Mouse (Mus musculus) limb, embryonic 13.5 days (tissue): ENCODE measurements around the gene Gtf2e1. TPM values are rescaled to one million over a fixed set of nuclear protein-coding genes. Genes with fewer than 3 reads are reported as not detected.

Source experiments
- ATAC-seq: fragments of 200-750 bp; cut with Nextera tagmentation; 2 replicates; pipeline ENCODE4 v1.8.0; 2017; ENCODE audit warnings: low read depth, moderate number of reproducible peaks, moderate TSS enrichment; ENCODE audit not compliant: low FRiP score
- H3K27ac ChIP-seq: fragments of 300-500 bp; sonication (generic); 2 replicates; pipeline ENCODE4 v1.5.1; 2015; ENCODE audit warnings: inconsistent platforms, mild to moderate bottlenecking, moderate library complexity
- H3K27me3 ChIP-seq: fragments of 300-500 bp; sonication (generic); 2 replicates; pipeline ENCODE4 v1.6.1; 2015; ENCODE audit warnings: mild to moderate bottlenecking, inconsistent platforms
- H3K36me3 ChIP-seq: fragments of 300-500 bp; sonication (generic); 2 replicates; pipeline ENCODE4 v1.6.1; 2015; ENCODE audit warnings: inconsistent platforms, mild to moderate bottlenecking, moderate library complexity
- H3K4me1 ChIP-seq: fragments of 300-500 bp; sonication (generic); 2 replicates; pipeline ENCODE4 v1.6.1; 2015; ENCODE audit warnings: inconsistent platforms
- H3K4me2 ChIP-seq: fragments of 300-500 bp; sonication (generic); replicated peaks from 2 replicates; pipeline ENCODE4 v1.6.1; 2015; ENCODE audit warnings: inconsistent platforms, mild to moderate bottlenecking, moderate library complexity
- H3K4me3 ChIP-seq: fragments of 300-500 bp; sonication (generic); 2 replicates; pipeline ENCODE4 v1.5.1; 2015; ENCODE audit warnings: moderate library complexity, mild to moderate bottlenecking, inconsistent platforms
- H3K9ac ChIP-seq: fragments of 300-500 bp; sonication (generic); 2 replicates; pipeline ENCODE4 v1.6.1; 2015; ENCODE audit warnings: mild to moderate bottlenecking, inconsistent platforms
- H3K9me3 ChIP-seq: fragments of 300-500 bp; sonication (generic); 2 replicates; pipeline ENCODE4 v1.6.1; 2016; ENCODE audit warnings: inconsistent platforms
- WGBS: fragments of 180-500 bp; shearing (Covaris S2); methylation state at CpG from one replicate; pipeline ENCODE4 v1.1.7; 2015; 5-methylcytosine and 5-hydroxymethylcytosine counted together
- polyA plus RNA-seq: library from polyadenylated mRNA; unstranded; fragments of >200 nt; fragmentation: Nextera tagmentation; extraction: Ambion mirVana; gene quantifications from 2 replicates; pipeline ENCODE4 v1.2.1, GENCODE M21; 2015

Gtf2e1 gene
- polyA plus RNA-seq, 1 experiment from 2014 or later = 33.9 TPM

GRCm38 (mm10) chr16:37572117-37572754 lies 32.6 kb upstream of the Gtf2e1 start:
- Histone ChIP-seq H3K4me1 (peaks cover 19% of the 10 kb centered on the region), H3K9ac (no peak overlapping the region), H3K27me3 (no peaks in the 10 kb centered on the region), H3K36me3 (peaks cover 8% of the 10 kb centered on the region), H3K27ac (no peak overlapping the region), H3K4me3 (no peak overlapping the region), H3K9me3 (peaks cover 4% of the 10 kb centered on the region; the same call in 1 of the 2 replicates), H3K4me2 (peak overlapping the region; percentile 36; the same call in 1 of the 2 replicates)
- peak; percentile 60; the same call in 1 of the 2 replicates for ATAC-seq
- WGBS = 34% methylated on average over 12 of the region's 12 CpGs

DNA sequence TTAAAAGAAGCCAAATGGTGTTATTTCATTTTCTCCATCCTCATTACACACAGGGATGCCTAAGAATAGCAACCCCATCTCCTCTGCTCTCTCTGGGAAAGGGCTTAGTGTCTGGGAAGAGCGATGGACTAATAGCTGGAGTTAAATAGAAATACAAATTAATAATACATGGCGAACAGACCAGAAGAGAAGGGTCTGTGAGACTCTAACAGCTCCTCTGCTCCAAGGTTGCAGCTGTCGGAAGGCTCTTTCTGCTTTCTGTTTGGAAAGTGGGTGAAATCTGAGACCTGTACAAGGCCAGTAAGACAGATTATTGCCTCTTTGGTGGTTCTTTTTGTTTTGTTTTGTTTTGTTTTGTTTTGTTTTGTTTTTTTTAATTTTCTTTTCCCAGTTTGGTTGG lies 32.0 kb upstream of the Gtf2e1 start:
- Histone ChIP-seq H3K9me3 (peaks cover 4% of the 10 kb centered on the region; the same call in 1 of the 2 replicates), H3K9ac (no peak overlapping the region), H3K4me3 (no peak overlapping the region), H3K4me1 (peaks cover 19% of the 10 kb centered on the region), H3K27ac (0 out of 2 replicates have a peak overlapping the region, but pooled peaks have one; percentile 28), H3K36me3 (peaks cover 8% of the 10 kb centered on the region), H3K4me2 (no peak overlapping the region), H3K27me3 (no peaks in the 10 kb centered on the region)
- 29% methylated on average over 3 of the region's 3 CpGs for WGBS
- ATAC-seq = no peak

- H3K9me3 ChIP-seq = no peaks in the 10 kb centered on the region
- ATAC-seq = no peak
These were observed 27.8 kb upstream of the Gtf2e1 start for GRCm38 (mm10) chr16:37567113-37568050.

DNA sequence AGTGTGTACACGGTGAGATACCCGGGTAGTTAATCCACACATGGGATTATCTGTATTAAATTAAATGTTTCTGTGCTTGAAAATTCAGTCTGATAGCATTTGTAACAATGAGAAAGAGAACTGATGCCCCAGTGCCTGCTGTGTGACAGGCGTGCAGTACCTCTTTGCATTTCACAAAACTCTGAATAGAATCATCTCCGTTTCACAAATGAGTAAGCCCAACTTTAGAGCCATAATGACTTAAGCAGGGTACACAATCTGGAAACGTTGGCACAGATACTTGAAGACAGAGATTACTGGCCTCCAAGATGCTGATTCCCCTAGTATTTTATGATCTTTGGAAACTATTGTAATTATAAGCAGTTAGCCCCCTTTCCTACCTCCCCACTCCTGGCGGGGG lies 26.5 kb upstream of the Gtf2e1 start:
- H3K9ac ChIP-seq = no peak overlapping the region
- no peak for ATAC-seq
- H3K36me3 ChIP-seq = peaks cover 13% of the 10 kb centered on the region; the same call in 1 of the 2 replicates
- no peak overlapping the region for H3K27ac ChIP-seq
- H3K4me3 ChIP-seq = no peak overlapping the region
- 71% methylated on average over 6 of the region's 6 CpGs for WGBS
- peaks cover 6% of the 10 kb centered on the region for H3K4me1 ChIP-seq
- no peak overlapping the region for H3K4me2 ChIP-seq
- H3K27me3 ChIP-seq = no peaks in the 10 kb centered on the region
- no peaks in the 10 kb centered on the region for H3K9me3 ChIP-seq

More at GRCm38 (mm10) chr16:37567113-37568050, 27.8 kb upstream of the Gtf2e1 start:
- Histone ChIP-seq H3K36me3 (peaks cover 13% of the 10 kb centered on the region; the same call in 1 of the 2 replicates), H3K27me3 (no peaks in the 10 kb centered on the region), H3K4me1 (peaks cover 17% of the 10 kb centered on the region), H3K9ac (no peak overlapping the region), H3K27ac (no peak overlapping the region), H3K4me3 (no peak overlapping the region), H3K4me2 (no peak overlapping the region)
- WGBS = 88% methylated on average over 12 of the region's 12 CpGs

DNA sequence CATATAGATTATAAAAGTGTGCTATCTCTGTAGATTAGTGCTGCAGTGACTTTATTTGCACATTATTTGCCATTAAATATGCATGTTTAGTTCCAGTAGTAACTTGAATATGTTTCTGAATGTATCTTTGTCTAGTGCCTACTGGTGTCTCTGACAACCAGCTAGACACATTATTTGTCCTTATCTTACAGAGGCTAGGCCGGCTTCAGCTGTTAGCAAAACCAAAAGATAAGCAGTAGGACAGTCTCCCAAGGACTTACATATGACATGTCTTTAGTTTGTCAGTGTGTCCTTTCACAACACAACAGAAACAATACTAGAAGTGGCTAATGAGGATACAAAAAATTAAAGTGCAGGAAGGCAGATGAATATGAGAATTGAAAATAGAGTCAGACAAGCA lies 25.5 kb upstream of the Gtf2e1 start:
- Histone ChIP-seq H3K4me3 (no peak overlapping the region), H3K4me1 (no peaks in the 10 kb centered on the region), H3K9me3 (no peaks in the 10 kb centered on the region), H3K36me3 (peaks cover 13% of the 10 kb centered on the region; the same call in 1 of the 2 replicates), H3K4me2 (no peak overlapping the region), H3K9ac (no peak overlapping the region), H3K27me3 (no peaks in the 10 kb centered on the region), H3K27ac (no peak overlapping the region)
- WGBS = 93% methylated on average over 1 of the region's 1 CpGs
- no peak for ATAC-seq

- Histone ChIP-seq H3K4me2 (no peak overlapping the region), H3K9ac (no peak overlapping the region), H3K4me1 (no peaks in the 10 kb centered on the region), H3K9me3 (no peaks in the 10 kb centered on the region), H3K27me3 (no peaks in the 10 kb centered on the region), H3K4me3 (no peak overlapping the region), H3K36me3 (peaks cover 20% of the 10 kb centered on the region), H3K27ac (no peak overlapping the region)
- ATAC-seq = no peak
- WGBS = 91% methylated on average over 5 of the region's 5 CpGs
These were observed 23.4 kb upstream of the Gtf2e1 start for GRCm38 (mm10) chr16:37562961-37563360.

- 81% methylated on average over 6 of the region's 6 CpGs for WGBS
- no peaks in the 10 kb centered on the region for H3K27me3 ChIP-seq
- peaks cover 26% of the 10 kb centered on the region for H3K36me3 ChIP-seq
- H3K4me2 ChIP-seq = no peak overlapping the region
- H3K4me3 ChIP-seq = no peak overlapping the region
- no peaks in the 10 kb centered on the region for H3K9me3 ChIP-seq
- no peak overlapping the region for H3K27ac ChIP-seq
- H3K9ac ChIP-seq = no peak overlapping the region
- H3K4me1 ChIP-seq = no peaks in the 10 kb centered on the region
- ATAC-seq = no peak
These were observed 22.8 kb upstream of the Gtf2e1 start for GRCm38 (mm10) chr16:37562414-37562813.

DNA sequence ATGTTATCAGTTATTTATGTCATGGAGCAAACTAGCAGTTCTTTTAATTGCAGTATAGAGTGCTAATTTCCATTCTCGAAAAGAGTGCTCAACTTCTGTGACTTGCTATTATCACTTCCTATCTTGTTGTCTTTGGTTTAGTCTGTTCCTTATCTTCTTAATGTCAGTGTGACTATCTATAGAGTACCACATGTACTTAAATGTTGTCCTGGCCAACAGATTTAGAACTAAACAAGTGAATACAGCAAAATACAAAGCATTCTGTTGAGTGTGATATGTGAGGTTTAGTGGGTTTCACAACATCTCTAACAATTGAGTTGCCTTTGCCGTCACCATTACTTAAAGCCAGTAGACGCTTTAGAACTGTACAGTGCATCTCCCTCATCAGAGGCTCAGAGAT lies 13.2 kb upstream of the Gtf2e1 start:
- peaks cover 14% of the 10 kb centered on the region for H3K36me3 ChIP-seq
- H3K9me3 ChIP-seq = no peaks in the 10 kb centered on the region
- no peak overlapping the region for H3K4me2 ChIP-seq
- no peak for ATAC-seq
- no peak overlapping the region for H3K9ac ChIP-seq
- WGBS = 91% methylated on average over 3 of the region's 3 CpGs
- no peak overlapping the region for H3K4me3 ChIP-seq
- no peak overlapping the region for H3K27ac ChIP-seq
- no peaks in the 10 kb centered on the region for H3K27me3 ChIP-seq
- no peaks in the 10 kb centered on the region for H3K4me1 ChIP-seq

DNA sequence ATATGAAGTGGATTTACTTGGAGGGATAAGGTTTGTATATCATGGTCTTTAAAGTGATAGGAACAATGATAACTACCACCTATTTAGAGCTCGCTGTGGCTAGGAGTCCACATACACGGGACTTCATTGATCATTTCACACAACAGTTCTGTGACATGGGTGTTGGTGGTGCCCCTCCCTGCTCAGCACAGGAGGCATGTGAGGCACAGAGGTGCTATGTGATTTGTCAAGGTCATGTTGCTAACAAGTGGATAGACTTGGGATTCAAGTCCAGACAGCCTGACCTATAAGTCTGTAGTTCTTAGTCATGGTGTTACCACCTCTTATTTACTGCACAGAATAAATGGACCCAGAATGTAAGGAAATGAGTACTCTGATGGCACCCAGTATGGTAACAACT lies 11.4 kb upstream of the Gtf2e1 start:
- no peak for ATAC-seq
- Histone ChIP-seq H3K4me2 (no peak overlapping the region), H3K4me3 (no peak overlapping the region), H3K4me1 (no peaks in the 10 kb centered on the region), H3K27me3 (no peaks in the 10 kb centered on the region), H3K9ac (no peak overlapping the region), H3K36me3 (no peaks in the 10 kb centered on the region; the same call in 1 of the 2 replicates), H3K27ac (no peak overlapping the region), H3K9me3 (no peaks in the 10 kb centered on the region)
- 83% methylated on average over 2 of the region's 2 CpGs for WGBS

DNA sequence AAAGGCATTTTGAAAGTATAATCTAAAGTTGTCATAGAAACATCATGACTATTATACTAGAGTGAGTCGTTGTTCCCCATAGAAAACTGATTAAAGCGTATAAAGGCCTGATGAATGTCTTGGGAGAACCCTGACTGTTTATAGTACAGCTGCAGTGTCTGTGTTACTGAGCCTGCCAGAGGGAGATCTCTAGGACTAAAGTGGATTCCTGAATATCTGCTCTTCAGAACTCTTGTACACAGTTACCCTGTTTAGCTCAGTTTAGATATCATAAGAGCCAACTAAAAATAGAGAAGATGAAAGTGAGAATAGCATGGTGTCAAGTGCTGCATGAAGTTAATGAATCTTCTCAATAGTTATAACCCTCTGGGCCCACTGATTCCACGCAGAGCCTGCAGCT lies 10.7 kb upstream of the Gtf2e1 start:
- Histone ChIP-seq H3K4me3 (no peak overlapping the region), H3K9ac (no peak overlapping the region), H3K27ac (no peak overlapping the region), H3K4me1 (no peaks in the 10 kb centered on the region), H3K9me3 (no peaks in the 10 kb centered on the region), H3K36me3 (no peaks in the 10 kb centered on the region; the same call in 1 of the 2 replicates), H3K27me3 (no peaks in the 10 kb centered on the region), H3K4me2 (no peak overlapping the region)
- 78% methylated on average over 3 of the region's 3 CpGs for WGBS
- no peak for ATAC-seq

DNA sequence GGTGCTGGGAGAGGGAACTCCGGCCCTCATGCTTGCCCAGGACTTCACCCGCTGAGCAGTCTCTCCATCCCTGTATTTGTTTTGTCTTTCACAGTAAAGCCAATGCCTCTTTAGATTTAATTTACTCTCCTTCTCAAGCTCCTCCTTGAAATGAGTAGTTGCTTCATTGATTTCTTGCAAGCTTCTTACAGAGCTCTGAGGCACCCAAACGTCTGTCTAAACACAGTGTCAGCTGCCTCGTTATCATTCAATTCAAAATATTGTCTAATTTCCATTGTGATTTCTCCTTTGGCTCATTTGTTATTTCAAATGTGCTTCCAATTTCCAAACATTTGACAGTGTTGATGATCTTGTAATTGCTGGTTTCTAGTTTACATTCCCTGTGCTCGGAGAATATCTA lies 6.7 kb upstream of the Gtf2e1 start:
- Histone ChIP-seq H3K4me1 (no peaks in the 10 kb centered on the region), H3K4me2 (no peak overlapping the region), H3K27ac (no peak overlapping the region), H3K36me3 (peaks cover 14% of the 10 kb centered on the region), H3K9ac (no peak overlapping the region), H3K9me3 (no peaks in the 10 kb centered on the region), H3K4me3 (no peak overlapping the region), H3K27me3 (no peaks in the 10 kb centered on the region)
- 85% methylated on average over 5 of the region's 5 CpGs for WGBS
- no peak for ATAC-seq

DNA sequence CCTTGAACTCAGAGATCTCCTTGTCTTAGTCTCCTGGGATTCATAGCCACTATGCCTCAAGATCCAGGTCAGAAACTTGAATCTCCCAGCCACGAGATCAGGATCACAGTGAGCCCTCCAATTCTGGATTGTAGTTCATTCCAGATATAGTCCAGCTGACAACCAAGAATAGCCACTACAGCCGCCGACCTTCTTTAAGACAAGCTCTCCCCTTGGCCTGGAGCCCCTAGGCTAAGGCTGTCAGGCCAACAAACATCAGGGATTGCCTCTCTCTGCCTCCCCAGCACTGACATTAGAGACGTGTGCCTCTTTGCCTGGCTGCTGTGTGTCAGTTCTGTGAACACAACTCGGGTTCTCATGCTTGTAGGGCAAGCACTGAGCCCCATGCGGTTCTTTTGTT lies 1.2 kb upstream of the Gtf2e1 start:
- H3K27ac ChIP-seq = no peak overlapping the region
- no peaks in the 10 kb centered on the region for H3K9me3 ChIP-seq
- H3K36me3 ChIP-seq = peaks cover 16% of the 10 kb centered on the region
- peak overlapping the region; percentile 73 for H3K4me2 ChIP-seq
- ATAC-seq = no peak
- H3K4me1 ChIP-seq = peaks cover 18% of the 10 kb centered on the region
- H3K9ac ChIP-seq = no peak overlapping the region
- H3K27me3 ChIP-seq = no peaks in the 10 kb centered on the region
- H3K4me3 ChIP-seq = peak overlapping the region; percentile 87
- WGBS = 92% methylated on average over 6 of the region's 6 CpGs
